Mouse (Mus musculus) kidney, adult 2 months (tissue): ENCODE measurements around the gene Casr.

Experiments
- CTCF ChIP-seq: fragments of 200-500 bp; conservative IDR thresholded peaks from 2 replicates; pipeline ENCODE4 v1.5.1; 2011; ENCODE audit warnings: low read depth, mild to moderate bottlenecking, control low read depth, low read length, moderate library complexity, mixed read lengths; ENCODE audit not compliant: insufficient read depth, insufficient read length
- POLR2A ChIP-seq: fragments of 200-500 bp; IDR thresholded peaks from one replicate; pipeline ENCODE4 v1.6.1; 2011; ENCODE audit warnings: low read depth, low read length, control low read depth

DNA sequence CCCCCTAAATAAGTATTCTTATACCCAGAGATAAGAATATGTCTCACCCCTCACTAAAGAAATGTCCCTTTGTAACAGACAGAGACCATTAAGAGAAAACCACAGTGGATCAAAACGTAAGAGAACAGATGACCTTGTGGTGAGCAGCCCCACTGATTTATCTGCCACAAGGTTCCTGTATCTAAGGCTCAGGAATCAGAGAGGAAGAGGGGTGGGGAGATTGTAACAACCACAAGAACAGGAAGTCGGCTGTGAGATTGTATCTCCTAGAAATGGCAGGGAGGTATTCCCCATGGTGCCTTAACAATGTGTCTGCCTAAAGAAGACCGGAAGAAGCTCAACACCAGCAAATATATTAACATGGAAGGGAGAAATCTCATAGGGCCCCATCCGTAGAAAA, 26.0 kb upstream of the Casr start:
- no peak for TF ChIP-seq POLR2A
- TF ChIP-seq CTCF, result no peak
